Mouse (Mus musculus): ENCODE measurements around the gene Tnfrsf1b. TPM values are rescaled to one million over a fixed set of nuclear protein-coding genes. Genes with fewer than 3 reads are reported as not detected.

The Tnfrsf1b gene
- polyA plus RNA-seq, 1 experiment from 2014 or later, result 2.7 TPM

Other genes starting within 250 kb of the Tnfrsf1b start
- gene Vps13d, start 51.9 kb downstream of the Tnfrsf1b start, polyA plus RNA-seq (2014; fragmentation: Nextera tagmentation; extraction: Ambion mirVana), result 11.9 and 13.3 TPM in 2 replicates
- gene Tnfrsf8, start 68.3 kb upstream of the Tnfrsf1b start, polyA plus RNA-seq (2014; fragmentation: Nextera tagmentation; extraction: Ambion mirVana), result 0.29 and 0.39 TPM in 2 replicates

Measured in midbrain, embryonic 14.5 days (tissue).